Mouse (Mus musculus): ENCODE results near the gene Inpp4a. TPM values are rescaled to one million over a fixed set of nuclear protein-coding genes. Genes with fewer than 3 reads are reported as not detected.

Inpp4a gene
- polyA plus RNA-seq, 1 experiment from 2014 or later = 73.5 TPM

- no peaks in the 10 kb centered on the region for H3K9me3 ChIP-seq
- 74% methylated on average over 8 of the region's 8 CpGs for WGBS
- H3K4me1 ChIP-seq (replicated peaks) = no peaks in the 10 kb centered on the region
- H3K27me3 ChIP-seq = no peaks in the 10 kb centered on the region
- H3K27ac ChIP-seq (replicated peaks) = no peak overlapping the region
- H3K4me3 ChIP-seq = no peak overlapping the region
- H3K36me3 ChIP-seq = peaks cover 46% of the 10 kb centered on the region
- no peak for ATAC-seq (ENCODE audit: low FRiP score, low read depth)
- no peak overlapping the region for H3K4me2 ChIP-seq
- H3K9ac ChIP-seq = no peak overlapping the region
Observed at GRCm38 (mm10) chr1:37399734-37400133, 100.1 kb downstream of the Inpp4a start.

GRCm38 (mm10) chr1:37401687-37402086 is 102.0 kb downstream of the Inpp4a start:
- H3K27ac ChIP-seq (replicated peaks) = no peak overlapping the region
- H3K4me1 ChIP-seq (replicated peaks) = no peaks in the 10 kb centered on the region
- no peak for ATAC-seq (ENCODE audit: low FRiP score, low read depth)
- H3K27me3 ChIP-seq = no peaks in the 10 kb centered on the region
- no peak overlapping the region for H3K9ac ChIP-seq
- peaks cover 34% of the 10 kb centered on the region for H3K36me3 ChIP-seq
- WGBS = 62% methylated on average over 4 of the region's 4 CpGs
- H3K4me2 ChIP-seq = no peak overlapping the region
- H3K9me3 ChIP-seq = no peaks in the 10 kb centered on the region
- no peak overlapping the region for H3K4me3 ChIP-seq

- ATAC-seq (ENCODE audit: low FRiP score, low read depth) = peak; percentile 42; the same call in 1 of the 2 replicates
- no peaks in the 10 kb centered on the region for H3K9me3 ChIP-seq
- no peaks in the 10 kb centered on the region for H3K4me1 ChIP-seq (replicated peaks)
- H3K9ac ChIP-seq = no peak overlapping the region
- no peak overlapping the region for H3K27ac ChIP-seq (replicated peaks)
- peaks cover 25% of the 10 kb centered on the region; the same call in 1 of the 2 replicates for H3K36me3 ChIP-seq
- H3K4me2 ChIP-seq = no peak overlapping the region
- H3K27me3 ChIP-seq = no peaks in the 10 kb centered on the region
- 58% methylated on average over 2 of the region's 2 CpGs for WGBS
- H3K4me3 ChIP-seq = no peak overlapping the region
Observed at GRCm38 (mm10) chr1:37405137-37405536, 105.5 kb downstream of the Inpp4a start.

GRCm38 (mm10) chr1:37407228-37407627 is 107.6 kb downstream of the Inpp4a start:
- Histone ChIP-seq H3K27me3 (no peaks in the 10 kb centered on the region), H3K4me3 (no peak overlapping the region), H3K9ac (no peak overlapping the region), H3K4me1 (replicated peaks) (no peaks in the 10 kb centered on the region), H3K4me2 (no peak overlapping the region), H3K27ac (replicated peaks) (no peak overlapping the region), H3K9me3 (no peaks in the 10 kb centered on the region), H3K36me3 (peaks cover 24% of the 10 kb centered on the region; the same call in 1 of the 2 replicates)
- 77% methylated on average over 8 of the region's 8 CpGs for WGBS
- no peak for ATAC-seq (ENCODE audit: low FRiP score, low read depth)

- no peak overlapping the region for H3K4me2 ChIP-seq
- no peaks in the 10 kb centered on the region for H3K27me3 ChIP-seq
- H3K4me3 ChIP-seq = no peak overlapping the region
- H3K9me3 ChIP-seq = no peaks in the 10 kb centered on the region
- no peak for ATAC-seq (ENCODE audit: low FRiP score, low read depth)
- H3K27ac ChIP-seq (replicated peaks) = no peak overlapping the region
- H3K9ac ChIP-seq = no peak overlapping the region
- no peaks in the 10 kb centered on the region for H3K4me1 ChIP-seq (replicated peaks)
- 0 out of 2 replicates have a peak, but pooled peaks cover 16% of the 10 kb centered on the region for H3K36me3 ChIP-seq
- 87% methylated on average over 8 of the region's 8 CpGs for WGBS
Observed at GRCm38 (mm10) chr1:37408059-37408458, 108.4 kb downstream of the Inpp4a start.

- Histone ChIP-seq H3K4me3 (no peak overlapping the region), H3K9me3 (no peaks in the 10 kb centered on the region), H3K36me3 (0 out of 2 replicates have a peak, but pooled peaks cover 14% of the 10 kb centered on the region), H3K27ac (replicated peaks) (no peak overlapping the region), H3K9ac (no peak overlapping the region), H3K4me2 (no peak overlapping the region), H3K4me1 (replicated peaks) (no peaks in the 10 kb centered on the region), H3K27me3 (no peaks in the 10 kb centered on the region)
- no peak for ATAC-seq (ENCODE audit: low FRiP score, low read depth)
- WGBS = 82% methylated on average over 3 of the region's 3 CpGs
Observed at GRCm38 (mm10) chr1:37408678-37409077, 109.0 kb downstream of the Inpp4a start.

- Histone ChIP-seq H3K4me3 (no peak overlapping the region), H3K4me1 (replicated peaks) (no peaks in the 10 kb centered on the region), H3K27me3 (no peaks in the 10 kb centered on the region), H3K9ac (no peak overlapping the region), H3K4me2 (no peak overlapping the region), H3K9me3 (no peaks in the 10 kb centered on the region), H3K27ac (replicated peaks) (no peak overlapping the region), H3K36me3 (0 out of 2 replicates have a peak, but pooled peaks cover 13% of the 10 kb centered on the region)
- no peak for ATAC-seq (ENCODE audit: low FRiP score, low read depth)
Observed at GRCm38 (mm10) chr1:37409647-37410046, 110.0 kb downstream of the Inpp4a start.

GRCm38 (mm10) chr1:37415394-37415793 is 115.7 kb downstream of the Inpp4a start:
- Histone ChIP-seq H3K4me1 (replicated peaks) (no peaks in the 10 kb centered on the region), H3K9me3 (no peaks in the 10 kb centered on the region), H3K27me3 (no peaks in the 10 kb centered on the region), H3K9ac (no peak overlapping the region), H3K36me3 (peaks cover 20% of the 10 kb centered on the region), H3K27ac (replicated peaks) (no peak overlapping the region), H3K4me3 (no peak overlapping the region), H3K4me2 (no peak overlapping the region)
- no peak for ATAC-seq (ENCODE audit: low FRiP score, low read depth)
- 98% methylated on average over 1 of the region's 1 CpGs for WGBS

- Histone ChIP-seq H3K27ac (replicated peaks) (no peak overlapping the region), H3K4me3 (no peak overlapping the region), H3K9ac (no peak overlapping the region), H3K4me1 (replicated peaks) (no peaks in the 10 kb centered on the region), H3K36me3 (peaks cover 39% of the 10 kb centered on the region), H3K4me2 (no peak overlapping the region), H3K9me3 (no peaks in the 10 kb centered on the region), H3K27me3 (no peaks in the 10 kb centered on the region)
- 100% methylated on average over 1 of the region's 1 CpGs for WGBS
- no peak for ATAC-seq (ENCODE audit: low FRiP score, low read depth)
Observed at GRCm38 (mm10) chr1:37419420-37419819, 119.8 kb downstream of the Inpp4a start.

- Histone ChIP-seq H3K4me3 (no peak overlapping the region), H3K9ac (no peak overlapping the region), H3K27me3 (no peaks in the 10 kb centered on the region), H3K27ac (replicated peaks) (no peak overlapping the region), H3K36me3 (peaks cover 43% of the 10 kb centered on the region), H3K9me3 (no peaks in the 10 kb centered on the region), H3K4me1 (replicated peaks) (peaks cover 29% of the 10 kb centered on the region), H3K4me2 (no peak overlapping the region)
- no peak for ATAC-seq (ENCODE audit: low FRiP score, low read depth)
- WGBS = 95% methylated on average over 8 of the region's 8 CpGs
Observed at GRCm38 (mm10) chr1:37427144-37427875, 127.6 kb downstream of the Inpp4a start.

GRCm38 (mm10) chr1:37428911-37429310 is 129.2 kb downstream of the Inpp4a start:
- Histone ChIP-seq H3K27me3 (no peaks in the 10 kb centered on the region), H3K27ac (replicated peaks) (no peak overlapping the region), H3K4me2 (peak overlapping the region; percentile 84), H3K9me3 (no peaks in the 10 kb centered on the region), H3K9ac (peak overlapping the region; percentile 91), H3K4me1 (replicated peaks) (peaks cover 32% of the 10 kb centered on the region), H3K36me3 (peaks cover 43% of the 10 kb centered on the region), H3K4me3 (peak overlapping the region; percentile 84)
- ATAC-seq (ENCODE audit: low FRiP score, low read depth) = no peak
- WGBS = 82% methylated on average over 2 of the region's 2 CpGs

GRCm38 (mm10) chr1:37429366-37430296 is 130.0 kb downstream of the Inpp4a start, which contains the start of the genes Coa5 and Unc50:
Gene Coa5, minus strand, starts transcription at chr1:37430103.
Gene Unc50, plus strand, starts transcription at chr1:37430139.
- Histone ChIP-seq H3K4me3 (peak within 1 kb of the TSS; percentile 84), H3K4me1 (replicated peaks) (peaks cover 32% of the 10 kb centered on the region), H3K27me3 (no peaks in the 10 kb centered on the region), H3K36me3 (peaks cover 40% of the 10 kb centered on the region), H3K9ac (peak within 1 kb of the TSS; percentile 91), H3K9me3 (no peaks in the 10 kb centered on the region), H3K4me2 (peak within 1 kb of the TSS; percentile 84), H3K27ac (replicated peaks) (peak within 1 kb of the TSS; percentile 75)
- WGBS = 3% methylated on average over 57 of the region's 57 CpGs
- ATAC-seq (ENCODE audit: low FRiP score, low read depth) = peak; percentile 99

Measured in hindbrain, embryonic 15.5 days (tissue).